Mouse (Mus musculus) cerebellum, postnatal 14 days (tissue): ENCODE measurements around the gene Thada.

Source experiments
- DNase-seq, 2 experiments: peaks; one replicate each; pipeline ENCODE4 v3.0.0; 2021; ENCODE audit warnings: mixed read lengths in 2 of 2

Gene Thada

GRCm38 (mm10) chr17:84286536-84286935 lies 179.5 kb downstream of the Thada start:
- DNase-seq = no peak

- no peak for DNase-seq
These were observed 183.4 kb downstream of the Thada start for GRCm38 (mm10) chr17:84282388-84283280.

DNA sequence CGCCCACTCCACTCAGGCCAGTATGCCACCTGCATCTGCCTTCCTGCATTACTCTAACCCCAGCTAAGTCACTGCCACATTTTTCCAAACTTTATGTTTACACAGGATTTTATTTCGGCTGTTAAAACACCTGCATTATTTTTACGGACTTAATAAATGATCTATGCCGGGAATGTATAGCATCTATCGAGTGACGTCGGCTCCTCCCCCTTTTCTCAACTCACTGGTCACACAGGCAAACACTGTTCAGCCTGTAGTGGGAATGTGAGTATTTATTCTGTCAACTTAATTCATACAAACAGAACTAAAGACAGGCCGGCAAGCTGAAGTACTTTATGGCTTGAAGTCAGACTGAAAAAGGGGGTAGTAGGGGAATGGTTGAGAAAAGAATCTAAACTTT lies 187.0 kb downstream of the Thada start:
- no peak for DNase-seq

DNA sequence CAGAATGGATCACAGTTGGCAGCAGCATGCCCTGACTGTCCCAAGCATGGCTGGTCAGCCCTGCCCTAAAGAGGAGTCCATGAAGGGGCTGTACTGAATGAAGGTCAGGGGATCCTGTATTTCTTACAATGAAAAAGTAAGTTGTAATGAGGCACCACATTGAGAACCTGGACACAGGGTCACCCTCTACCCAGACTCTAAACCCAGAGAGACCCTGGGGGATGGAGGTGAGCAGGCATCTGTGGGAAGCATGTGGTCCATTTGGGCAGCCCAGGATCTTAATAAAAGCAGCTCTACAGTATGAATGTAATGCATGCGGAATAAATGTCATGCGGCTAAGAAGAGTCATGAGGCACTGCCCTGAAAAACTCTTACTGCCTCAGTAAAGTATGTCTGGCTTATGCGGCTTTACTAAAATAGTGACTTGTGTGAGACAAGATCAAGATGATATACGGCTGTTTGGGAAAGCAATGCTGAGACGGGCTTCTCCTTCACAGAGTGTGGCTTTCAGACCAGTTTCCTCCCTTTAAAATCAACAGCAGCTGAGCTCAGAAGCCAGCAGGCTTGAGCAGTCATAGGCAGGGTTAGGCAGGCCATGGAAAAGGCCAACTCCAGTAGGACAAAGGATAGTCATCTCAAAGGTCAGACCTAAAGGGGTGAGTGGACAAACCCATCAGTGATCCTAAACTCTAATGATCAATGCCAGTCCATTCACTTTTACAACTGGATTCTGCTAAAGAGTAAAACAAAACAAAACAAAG lies 187.6 kb downstream of the Thada start:
- no peak for DNase-seq

DNA sequence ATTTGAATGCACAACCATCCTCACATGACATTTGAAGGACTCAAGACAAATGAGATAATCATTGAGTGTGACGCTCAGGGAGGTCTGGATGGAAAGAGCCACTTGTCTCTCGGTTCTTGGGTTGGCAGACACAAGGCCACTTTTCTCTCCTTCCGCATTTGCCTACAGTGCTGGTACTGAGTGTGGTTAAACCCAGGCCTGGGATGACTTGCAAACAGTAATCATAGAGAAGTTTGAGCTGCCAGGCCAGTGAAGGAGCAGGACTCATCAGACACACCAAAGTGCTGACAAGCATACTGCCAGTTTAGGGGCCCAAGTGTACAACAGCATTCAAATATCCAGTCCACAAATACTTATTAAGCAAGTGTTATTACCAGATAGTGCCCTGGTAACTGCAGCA lies 191.0 kb downstream of the Thada start:
- no peak for DNase-seq

DNA sequence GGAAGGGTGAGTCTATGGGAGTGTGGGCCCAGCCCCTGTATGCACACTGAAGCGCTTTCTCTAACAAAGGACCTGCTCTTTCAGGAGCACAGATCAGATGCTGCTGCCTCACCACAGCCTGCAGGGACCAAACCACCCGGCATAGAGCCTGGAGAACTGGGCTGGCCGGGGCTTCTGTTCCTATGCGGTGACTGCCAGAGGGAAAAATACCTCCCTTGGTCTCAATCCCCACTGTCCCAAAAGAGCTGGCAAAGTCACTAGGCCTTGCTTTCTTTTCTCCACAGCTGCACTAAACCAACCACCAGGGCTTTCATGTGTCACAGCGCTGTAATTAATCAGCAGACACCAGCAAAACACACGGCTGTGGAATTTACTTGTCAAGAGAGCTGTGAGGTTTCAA lies 191.8 kb downstream of the Thada start:
- no peak for DNase-seq

DNA sequence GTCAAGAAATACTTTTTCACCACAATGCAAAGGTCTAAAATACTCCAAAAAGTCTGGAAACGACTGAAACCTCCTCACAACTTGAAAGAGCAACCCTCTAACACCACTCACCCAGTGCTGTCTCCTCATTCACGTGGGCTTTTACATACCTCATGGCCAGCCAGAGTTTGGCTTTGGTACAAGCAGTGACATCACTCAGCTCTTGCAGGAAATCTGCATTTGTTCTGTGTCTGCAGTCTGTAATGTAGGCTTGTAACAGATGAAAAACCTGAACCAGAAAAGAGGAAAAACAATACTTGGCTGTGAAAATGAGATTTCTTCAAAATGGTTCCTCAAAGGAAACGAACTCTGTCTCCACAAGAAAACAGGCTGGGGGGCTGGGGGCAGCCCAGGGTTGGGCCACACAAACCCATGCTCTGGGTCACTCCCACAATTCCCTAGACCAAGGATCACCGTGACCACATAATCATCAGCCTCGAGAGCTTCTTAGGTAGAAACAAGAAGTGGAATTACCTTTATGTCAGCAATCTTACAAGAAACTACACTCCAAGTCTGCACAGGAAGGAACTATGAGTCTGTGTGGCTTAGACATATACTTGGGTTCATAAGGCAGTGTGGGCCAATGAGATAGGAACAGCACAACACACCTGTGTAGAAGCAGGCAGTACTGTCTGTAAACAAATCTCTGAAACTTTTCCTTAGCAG lies 193.3 kb downstream of the Thada start:
- DNase-seq = no peak

- no peak for DNase-seq
These were observed 194.3 kb downstream of the Thada start for GRCm38 (mm10) chr17:84271566-84272202.

DNA sequence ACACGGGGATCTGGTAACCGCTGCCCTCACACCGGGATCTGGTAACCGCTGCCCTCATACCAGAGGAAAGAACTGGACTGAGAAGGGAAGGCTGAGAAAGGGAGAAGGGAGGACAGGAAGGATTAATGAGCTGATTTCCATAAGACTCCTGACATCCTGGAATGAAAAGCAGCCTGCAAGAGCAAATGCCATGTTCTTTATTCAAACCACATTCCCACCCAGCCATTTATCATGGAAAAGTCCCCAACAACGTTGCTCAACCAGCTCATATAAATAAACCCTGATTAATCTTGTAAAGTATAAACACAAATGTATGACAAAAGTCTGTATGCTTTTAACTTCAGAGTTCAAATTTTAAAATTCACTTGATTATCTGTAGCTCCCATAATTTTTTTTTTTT lies 196.3 kb downstream of the Thada start:
- no peak for DNase-seq

DNA sequence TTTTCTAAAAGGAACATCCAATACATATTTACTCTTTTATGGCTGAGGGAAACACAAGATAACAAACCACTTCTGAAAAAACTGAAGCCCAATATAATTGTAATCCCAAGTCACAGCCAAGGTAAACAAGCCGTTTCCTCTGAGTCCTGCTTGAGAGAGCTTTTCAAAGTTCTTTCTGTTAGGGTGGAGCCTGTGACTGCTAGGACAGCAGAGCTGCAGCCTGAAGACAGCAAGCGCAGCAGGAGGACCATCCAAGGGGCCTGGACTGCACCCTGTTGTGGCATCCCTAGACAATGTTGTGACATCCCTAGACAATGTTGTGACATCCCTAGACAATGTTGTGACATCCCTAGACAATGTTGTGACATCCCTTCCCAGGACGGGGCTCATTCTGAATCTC lies 197.6 kb downstream of the Thada start:
- no peak for DNase-seq

GRCm38 (mm10) chr17:84267456-84268074 lies 198.4 kb downstream of the Thada start:
- DNase-seq = no peak

DNA sequence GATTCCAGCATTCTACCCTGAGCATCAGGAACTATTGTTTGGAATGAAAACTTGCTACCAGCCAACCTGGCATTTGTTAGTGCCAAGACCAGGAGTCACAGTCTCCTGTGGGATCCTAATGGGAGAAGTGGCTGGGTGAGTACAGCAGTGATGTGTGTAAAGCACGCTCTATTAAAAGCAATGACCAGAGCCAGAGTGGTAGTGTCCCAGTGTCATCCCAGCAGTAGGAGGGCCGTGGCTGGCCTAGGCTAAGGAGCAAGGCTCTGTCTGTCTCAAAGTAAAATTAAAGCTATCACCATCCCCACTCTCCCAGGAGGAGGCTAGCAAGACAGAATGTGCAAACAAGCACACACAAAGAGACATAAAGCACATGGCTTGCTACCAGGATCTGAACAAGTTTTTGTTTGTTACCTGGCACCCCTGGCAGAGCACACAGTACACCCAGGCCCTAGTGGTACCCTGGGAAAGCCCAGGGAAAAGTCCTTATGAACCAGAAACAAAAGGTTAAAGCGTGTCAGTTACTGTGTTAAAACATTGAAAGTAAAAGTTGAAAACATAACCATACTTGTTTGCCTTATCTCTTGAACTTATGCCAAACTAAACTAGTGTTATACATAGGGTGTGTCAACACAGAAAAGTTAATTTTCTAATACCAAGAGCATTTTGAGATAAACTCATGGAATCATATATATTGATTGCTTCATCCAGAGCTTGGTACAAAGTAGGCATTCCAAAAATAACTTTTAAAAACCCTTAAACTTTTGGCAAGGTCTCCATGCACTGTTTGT lies 199.7 kb downstream of the Thada start:
- DNase-seq = no peak

DNA sequence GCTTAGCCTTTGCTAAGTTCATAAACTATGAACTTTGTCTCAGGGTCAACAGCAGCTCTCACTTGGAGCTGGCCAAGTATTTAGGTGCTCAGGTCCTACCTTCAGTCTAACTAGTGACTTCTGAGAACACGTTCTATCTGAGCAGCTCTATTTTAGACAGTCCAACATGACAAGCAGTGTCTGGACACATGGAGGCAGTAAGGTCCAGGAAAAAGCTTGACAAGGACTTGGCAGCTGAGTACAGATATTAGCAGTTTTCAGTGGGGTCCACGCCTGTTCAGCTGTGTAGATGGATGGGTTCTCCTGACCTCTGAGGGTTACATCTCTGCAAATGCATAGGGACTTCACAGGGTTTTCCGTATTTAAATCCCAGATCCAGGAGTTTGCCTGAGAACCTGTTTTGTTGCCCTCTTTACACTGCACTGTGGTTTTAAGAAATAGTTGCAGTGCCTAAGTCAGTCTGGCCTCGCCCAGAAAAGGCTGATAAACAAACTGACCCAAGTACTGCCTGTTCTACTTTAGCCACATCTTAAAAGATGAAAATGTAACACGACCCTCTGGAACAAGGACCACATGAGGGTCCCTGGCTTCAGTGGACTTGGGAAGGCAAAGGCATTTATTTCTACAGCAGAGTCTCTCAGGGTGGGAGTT lies 200.4 kb downstream of the Thada start:
- DNase-seq = no peak

GRCm38 (mm10) chr17:84264305-84264704 lies 201.7 kb downstream of the Thada start:
- DNase-seq = no peak

- no peak for DNase-seq
These were observed 202.4 kb downstream of the Thada start for GRCm38 (mm10) chr17:84263591-84263990.

DNA sequence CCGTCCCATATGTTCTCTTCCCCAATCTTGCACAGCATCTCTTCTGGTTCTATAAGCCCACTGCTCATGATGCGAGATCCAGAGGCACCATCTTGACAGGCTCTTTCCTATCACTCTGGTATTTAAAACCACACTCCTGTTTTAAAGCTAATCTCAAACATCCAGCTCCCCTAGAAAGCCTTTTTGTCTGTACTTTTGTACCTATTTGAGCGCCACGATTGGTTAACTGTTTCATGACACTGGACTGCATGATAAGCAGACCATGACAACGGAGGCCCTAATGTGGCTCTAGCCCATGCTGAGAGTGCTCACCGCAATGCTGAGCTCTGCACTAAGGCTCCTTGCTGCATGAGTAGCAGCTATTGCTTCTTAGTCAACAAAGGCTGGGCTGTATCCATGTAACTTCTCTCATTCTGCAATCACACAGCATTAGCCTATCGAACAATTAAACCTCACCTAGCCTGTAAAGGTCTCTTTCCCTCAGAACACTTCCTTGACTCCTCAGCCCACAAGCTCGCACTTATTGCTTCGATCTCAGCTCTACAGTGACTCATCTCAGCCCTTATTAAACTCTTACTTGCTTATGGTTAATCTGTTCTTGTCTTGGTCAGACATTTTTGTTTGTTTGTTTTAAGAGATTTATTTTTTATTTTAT lies 203.6 kb downstream of the Thada start:
- no peak for DNase-seq

- DNase-seq = no peak
These were observed 205.0 kb downstream of the Thada start for GRCm38 (mm10) chr17:84261010-84261409.

DNA sequence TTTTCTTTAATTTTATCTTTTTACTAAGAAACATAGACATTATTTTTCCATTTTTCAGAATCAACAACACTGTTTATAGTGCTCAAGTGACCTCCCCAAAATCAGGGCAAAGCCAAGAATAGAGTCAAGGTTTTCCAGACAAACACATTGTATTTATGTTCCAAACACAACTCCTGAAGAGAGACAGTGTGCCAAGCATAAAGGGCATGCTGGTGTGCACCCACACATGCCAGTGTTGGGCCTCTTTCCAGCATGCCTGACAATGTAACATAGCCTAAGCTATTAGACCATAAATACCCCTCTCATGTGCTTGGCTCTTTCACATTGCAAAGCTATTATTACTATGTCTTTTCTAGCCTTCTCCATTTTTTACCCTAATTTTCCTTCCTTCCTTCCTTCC lies 205.8 kb downstream of the Thada start:
- DNase-seq = no peak

- DNase-seq = peak; percentile 37 to 51
These were observed 207.3 kb downstream of the Thada start for GRCm38 (mm10) chr17:84258638-84259261.

- no peak for DNase-seq
These were observed 208.0 kb downstream of the Thada start for GRCm38 (mm10) chr17:84257927-84258532.
